Mouse (Mus musculus): Measurements from ENCODE around the gene Plcb4. TPM values are rescaled to one million over a fixed set of nuclear protein-coding genes. Genes with fewer than 3 reads are reported as not detected.
A peak's percentile ranks its signal among the peaks of the same experiment; 100 is the strongest.

Gene Plcb4
- polyA plus RNA-seq, 1 experiment from 2014 or later: 19.4 TPM

GRCm38 (mm10) chr2:135879356-135879755, 220.5 kb downstream of the Plcb4 start:
- Histone ChIP-seq H3K9ac (no peak overlapping the region), H3K4me1 (peaks cover 20% of the 10 kb centered on the region), H3K4me3 (no peak overlapping the region), H3K27ac (no peak overlapping the region), H3K4me2 (no peak overlapping the region), H3K9me3 (replicated peaks) (no peaks in the 10 kb centered on the region), H3K27me3 (no peaks in the 10 kb centered on the region), H3K36me3 (ENCODE audit: poor library complexity, severe bottlenecking) (no peaks in the 10 kb centered on the region)
- no peak for ATAC-seq
- WGBS: 94% methylated on average over 7 of the region's 7 CpGs

GRCm38 (mm10) chr2:135880269-135880760, 221.5 kb downstream of the Plcb4 start:
- Histone ChIP-seq H3K9me3 (replicated peaks) (no peaks in the 10 kb centered on the region), H3K4me3 (no peak overlapping the region), H3K9ac (no peak overlapping the region), H3K27me3 (no peaks in the 10 kb centered on the region), H3K27ac (no peak overlapping the region), H3K4me2 (no peak overlapping the region), H3K4me1 (peaks cover 10% of the 10 kb centered on the region; the same call in 1 of the 2 replicates), H3K36me3 (ENCODE audit: poor library complexity, severe bottlenecking) (no peaks in the 10 kb centered on the region)
- 0 out of 2 replicates have a peak, but pooled peaks have one; percentile 38 for ATAC-seq
- 69% methylated on average over 6 of the region's 6 CpGs for WGBS

- H3K4me2 ChIP-seq: no peak overlapping the region
- 0 out of 2 replicates have a peak, but pooled peaks cover 5% of the 10 kb centered on the region for H3K4me1 ChIP-seq
- no peaks in the 10 kb centered on the region for H3K36me3 ChIP-seq (ENCODE audit: poor library complexity, severe bottlenecking)
- no peaks in the 10 kb centered on the region for H3K27me3 ChIP-seq
- H3K9ac ChIP-seq: no peak overlapping the region
- 81% methylated on average over 4 of the region's 4 CpGs for WGBS
- no peak for ATAC-seq
- no peaks in the 10 kb centered on the region for H3K9me3 ChIP-seq (replicated peaks)
- H3K27ac ChIP-seq: no peak overlapping the region; the same call in 1 of the 2 replicates
- no peak overlapping the region for H3K4me3 ChIP-seq
Measured at GRCm38 (mm10) chr2:135883359-135883758, 224.5 kb downstream of the Plcb4 start.

GRCm38 (mm10) chr2:135884534-135885180, 225.8 kb downstream of the Plcb4 start:
- 79% methylated on average over 7 of the region's 7 CpGs for WGBS
- no peak for ATAC-seq
- H3K27me3 ChIP-seq: no peaks in the 10 kb centered on the region

GRCm38 (mm10) chr2:135885607-135886006, 226.8 kb downstream of the Plcb4 start:
- H3K9ac ChIP-seq: no peak overlapping the region
- H3K27me3 ChIP-seq: no peaks in the 10 kb centered on the region
- H3K27ac ChIP-seq: no peak overlapping the region
- no peak overlapping the region for H3K4me2 ChIP-seq
- ATAC-seq: no peak
- no peaks in the 10 kb centered on the region for H3K36me3 ChIP-seq (ENCODE audit: poor library complexity, severe bottlenecking)
- H3K4me3 ChIP-seq: no peak overlapping the region
- 62% methylated on average over 6 of the region's 6 CpGs for WGBS
- no peaks in the 10 kb centered on the region for H3K4me1 ChIP-seq
- no peaks in the 10 kb centered on the region for H3K9me3 ChIP-seq (replicated peaks)

More at GRCm38 (mm10) chr2:135884534-135885180, 225.8 kb downstream of the Plcb4 start:
- Histone ChIP-seq H3K4me2 (no peak overlapping the region), H3K9me3 (replicated peaks) (no peaks in the 10 kb centered on the region), H3K4me3 (no peak overlapping the region), H3K27ac (no peak overlapping the region), H3K36me3 (ENCODE audit: poor library complexity, severe bottlenecking) (no peaks in the 10 kb centered on the region), H3K4me1 (0 out of 2 replicates have a peak, but pooled peaks cover 5% of the 10 kb centered on the region), H3K9ac (no peak overlapping the region)

GRCm38 (mm10) chr2:135886081-135886679, 227.4 kb downstream of the Plcb4 start:
- no peak overlapping the region for H3K4me2 ChIP-seq
- WGBS: 94% methylated on average over 9 of the region's 9 CpGs
- H3K9ac ChIP-seq: no peak overlapping the region
- no peaks in the 10 kb centered on the region for H3K27me3 ChIP-seq
- H3K36me3 ChIP-seq (ENCODE audit: poor library complexity, severe bottlenecking): no peaks in the 10 kb centered on the region
- no peak overlapping the region for H3K27ac ChIP-seq
- no peaks in the 10 kb centered on the region for H3K9me3 ChIP-seq (replicated peaks)
- no peaks in the 10 kb centered on the region for H3K4me1 ChIP-seq
- ATAC-seq: no peak
- no peak overlapping the region for H3K4me3 ChIP-seq

GRCm38 (mm10) chr2:135887805-135888204, 229.0 kb downstream of the Plcb4 start:
- no peaks in the 10 kb centered on the region for H3K27me3 ChIP-seq
- no peaks in the 10 kb centered on the region for H3K9me3 ChIP-seq (replicated peaks)
- no peak overlapping the region for H3K4me3 ChIP-seq
- no peak for ATAC-seq
- no peak overlapping the region for H3K4me2 ChIP-seq
- H3K9ac ChIP-seq: no peak overlapping the region
- no peaks in the 10 kb centered on the region for H3K4me1 ChIP-seq
- H3K36me3 ChIP-seq (ENCODE audit: poor library complexity, severe bottlenecking): no peaks in the 10 kb centered on the region
- WGBS: 85% methylated on average over 2 of the region's 2 CpGs
- no peak overlapping the region for H3K27ac ChIP-seq

- Histone ChIP-seq H3K27me3 (no peaks in the 10 kb centered on the region), H3K36me3 (ENCODE audit: poor library complexity, severe bottlenecking) (no peaks in the 10 kb centered on the region), H3K9me3 (replicated peaks) (no peaks in the 10 kb centered on the region), H3K4me2 (no peak overlapping the region), H3K4me3 (no peak overlapping the region), H3K9ac (no peak overlapping the region), H3K27ac (no peak overlapping the region), H3K4me1 (no peaks in the 10 kb centered on the region)
- ATAC-seq: no peak
- 79% methylated on average over 4 of the region's 4 CpGs for WGBS
Measured at GRCm38 (mm10) chr2:135888206-135888605, 229.4 kb downstream of the Plcb4 start.

- Histone ChIP-seq H3K36me3 (ENCODE audit: poor library complexity, severe bottlenecking) (no peaks in the 10 kb centered on the region), H3K4me3 (no peak overlapping the region), H3K27me3 (no peaks in the 10 kb centered on the region), H3K4me2 (no peak overlapping the region), H3K4me1 (no peaks in the 10 kb centered on the region), H3K9ac (no peak overlapping the region), H3K27ac (no peak overlapping the region), H3K9me3 (replicated peaks) (no peaks in the 10 kb centered on the region)
- 92% methylated on average over 10 of the region's 10 CpGs for WGBS
- ATAC-seq: no peak
Measured at GRCm38 (mm10) chr2:135888767-135889166, 230.0 kb downstream of the Plcb4 start.

GRCm38 (mm10) chr2:135890083-135890482, 231.3 kb downstream of the Plcb4 start:
- no peaks in the 10 kb centered on the region for H3K27me3 ChIP-seq
- no peaks in the 10 kb centered on the region for H3K36me3 ChIP-seq (ENCODE audit: poor library complexity, severe bottlenecking)
- no peak overlapping the region for H3K4me3 ChIP-seq
- H3K4me1 ChIP-seq: no peaks in the 10 kb centered on the region
- no peak overlapping the region for H3K27ac ChIP-seq
- no peak overlapping the region for H3K4me2 ChIP-seq
- no peak overlapping the region for H3K9ac ChIP-seq
- no peaks in the 10 kb centered on the region for H3K9me3 ChIP-seq (replicated peaks)
- WGBS: 89% methylated on average over 1 of the region's 1 CpGs
- ATAC-seq: no peak

- Histone ChIP-seq H3K9ac (no peak overlapping the region), H3K4me1 (no peaks in the 10 kb centered on the region), H3K27me3 (no peaks in the 10 kb centered on the region), H3K9me3 (replicated peaks) (no peaks in the 10 kb centered on the region), H3K4me2 (no peak overlapping the region), H3K36me3 (ENCODE audit: poor library complexity, severe bottlenecking) (no peaks in the 10 kb centered on the region), H3K27ac (no peak overlapping the region), H3K4me3 (no peak overlapping the region)
- WGBS: 93% methylated on average over 10 of the region's 10 CpGs
- no peak for ATAC-seq
Measured at GRCm38 (mm10) chr2:135891097-135891496, 232.3 kb downstream of the Plcb4 start.

- Histone ChIP-seq H3K4me3 (no peak overlapping the region), H3K9me3 (replicated peaks) (no peaks in the 10 kb centered on the region), H3K27ac (no peak overlapping the region), H3K4me2 (no peak overlapping the region), H3K27me3 (no peaks in the 10 kb centered on the region), H3K36me3 (ENCODE audit: poor library complexity, severe bottlenecking) (no peaks in the 10 kb centered on the region), H3K4me1 (no peaks in the 10 kb centered on the region), H3K9ac (no peak overlapping the region)
- no peak for ATAC-seq
- WGBS: 83% methylated on average over 5 of the region's 5 CpGs
Measured at GRCm38 (mm10) chr2:135891686-135892085, 232.9 kb downstream of the Plcb4 start.

Data from forebrain, embryonic 13.5 days (tissue).